Mouse (Mus musculus): ENCODE data around the gene Etnk1. TPM values are rescaled to one million over a fixed set of nuclear protein-coding genes. Genes with fewer than 3 reads are reported as not detected.
"Not testable (repeated sequence)": the region's sequence is repeated elsewhere in the genome, so short reads cannot be mapped to it uniquely, and the experiment has no call there.

The Etnk1 gene
- polyA plus RNA-seq, 1 experiment from 2014 or later, result 7.4 TPM

GRCm38 (mm10) chr6:143151081-143151995, 15.7 kb upstream of the Etnk1 start:
- H3K4me2 ChIP-seq; ATAC-seq (ENCODE audit: insufficient read depth); H3K4me3 ChIP-seq (replicated peaks); H3K36me3 ChIP-seq (replicated peaks); H3K27me3 ChIP-seq; H3K9ac ChIP-seq; H3K27ac ChIP-seq (replicated peaks); H3K9me3 ChIP-seq (replicated peaks): not testable (repeated sequence)
- 19% methylated on average over 10 of the region's 10 CpGs for WGBS (ENCODE audit: insufficient replicate concordance)
- H3K4me1 ChIP-seq (replicated peaks), result peaks cover 22% of the 10 kb centered on the region

- H3K27me3 ChIP-seq, result no peaks in the 10 kb centered on the region
- peaks cover 17% of the 10 kb centered on the region for H3K4me1 ChIP-seq (replicated peaks)
- peak; percentile 68 for ATAC-seq (ENCODE audit: insufficient read depth)
- H3K4me2 ChIP-seq, result no peak overlapping the region
- no peak overlapping the region for H3K9ac ChIP-seq
- no peak overlapping the region for H3K4me3 ChIP-seq (replicated peaks)
- H3K27ac ChIP-seq (replicated peaks), result peak overlapping the region; percentile 53; the same call in 1 of the 2 replicates
- no peaks in the 10 kb centered on the region for H3K9me3 ChIP-seq (replicated peaks)
- WGBS (ENCODE audit: insufficient replicate concordance), result 64% methylated on average over 9 of the region's 9 CpGs
- H3K36me3 ChIP-seq (replicated peaks), result no peaks in the 10 kb centered on the region
These were observed 14.6 kb upstream of the Etnk1 start for GRCm38 (mm10) chr6:143152321-143152827.

- peak overlapping the region; percentile 51; the same call in 1 of the 2 replicates for H3K27ac ChIP-seq (replicated peaks)
- no peaks in the 10 kb centered on the region for H3K9me3 ChIP-seq (replicated peaks)
- H3K4me1 ChIP-seq (replicated peaks), result peaks cover 17% of the 10 kb centered on the region
- no peak overlapping the region for H3K9ac ChIP-seq
- 60% methylated on average over 2 of the region's 2 CpGs for WGBS (ENCODE audit: insufficient replicate concordance)
- H3K4me2 ChIP-seq, result no peak overlapping the region
- H3K36me3 ChIP-seq (replicated peaks), result no peaks in the 10 kb centered on the region
- H3K4me3 ChIP-seq (replicated peaks), result no peak overlapping the region
- ATAC-seq (ENCODE audit: insufficient read depth), result no peak
- no peaks in the 10 kb centered on the region for H3K27me3 ChIP-seq
These were observed 13.9 kb upstream of the Etnk1 start for GRCm38 (mm10) chr6:143153160-143153559.

GRCm38 (mm10) chr6:143153751-143154494, 13.1 kb upstream of the Etnk1 start:
- 58% methylated on average over 10 of the region's 10 CpGs for WGBS (ENCODE audit: insufficient replicate concordance)
- Histone ChIP-seq H3K9ac (no peak overlapping the region), H3K9me3 (replicated peaks) (no peaks in the 10 kb centered on the region), H3K4me2 (no peak overlapping the region), H3K27me3 (no peaks in the 10 kb centered on the region), H3K4me3 (replicated peaks) (no peak overlapping the region), H3K4me1 (replicated peaks) (peaks cover 17% of the 10 kb centered on the region), H3K27ac (replicated peaks) (no peak overlapping the region), H3K36me3 (replicated peaks) (no peaks in the 10 kb centered on the region)
- ATAC-seq (ENCODE audit: insufficient read depth), result no peak

GRCm38 (mm10) chr6:143154885-143155284, 12.1 kb upstream of the Etnk1 start:
- Histone ChIP-seq H3K9ac (no peak overlapping the region), H3K27me3 (no peaks in the 10 kb centered on the region), H3K36me3 (replicated peaks) (no peaks in the 10 kb centered on the region), H3K4me1 (replicated peaks) (peaks cover 14% of the 10 kb centered on the region), H3K4me3 (replicated peaks) (no peak overlapping the region), H3K9me3 (replicated peaks) (no peaks in the 10 kb centered on the region), H3K27ac (replicated peaks) (no peak overlapping the region), H3K4me2 (no peak overlapping the region)
- WGBS (ENCODE audit: insufficient replicate concordance), result 71% methylated on average over 13 of the region's 13 CpGs
- no peak for ATAC-seq (ENCODE audit: insufficient read depth)

- Histone ChIP-seq H3K4me1 (replicated peaks) (peaks cover 10% of the 10 kb centered on the region), H3K27me3 (no peaks in the 10 kb centered on the region), H3K36me3 (replicated peaks) (no peaks in the 10 kb centered on the region), H3K27ac (replicated peaks) (no peak overlapping the region), H3K4me2 (no peak overlapping the region), H3K9ac (no peak overlapping the region), H3K9me3 (replicated peaks) (no peaks in the 10 kb centered on the region), H3K4me3 (replicated peaks) (no peak overlapping the region)
- WGBS (ENCODE audit: insufficient replicate concordance), result 55% methylated on average over 1 of the region's 1 CpGs
- no peak for ATAC-seq (ENCODE audit: insufficient read depth)
These were observed 11.0 kb upstream of the Etnk1 start for GRCm38 (mm10) chr6:143155996-143156395.

GRCm38 (mm10) chr6:143156684-143157083, 10.3 kb upstream of the Etnk1 start:
- 54% methylated on average over 7 of the region's 7 CpGs for WGBS (ENCODE audit: insufficient replicate concordance)
- Histone ChIP-seq H3K9me3 (replicated peaks) (no peaks in the 10 kb centered on the region), H3K27me3 (no peaks in the 10 kb centered on the region), H3K4me2 (no peak overlapping the region), H3K9ac (no peak overlapping the region), H3K27ac (replicated peaks) (no peak overlapping the region), H3K36me3 (replicated peaks) (no peaks in the 10 kb centered on the region), H3K4me1 (replicated peaks) (peaks cover 7% of the 10 kb centered on the region), H3K4me3 (replicated peaks) (no peak overlapping the region)
- ATAC-seq (ENCODE audit: insufficient read depth), result no peak

GRCm38 (mm10) chr6:143157401-143157800, 9.6 kb upstream of the Etnk1 start:
- H3K9me3 ChIP-seq (replicated peaks), result no peaks in the 10 kb centered on the region
- H3K36me3 ChIP-seq (replicated peaks), result no peaks in the 10 kb centered on the region
- 71% methylated on average over 8 of the region's 8 CpGs for WGBS (ENCODE audit: insufficient replicate concordance)
- peaks cover 6% of the 10 kb centered on the region for H3K4me1 ChIP-seq (replicated peaks)
- H3K27me3 ChIP-seq, result no peaks in the 10 kb centered on the region
- no peak overlapping the region for H3K9ac ChIP-seq
- no peak overlapping the region for H3K27ac ChIP-seq (replicated peaks)
- H3K4me3 ChIP-seq (replicated peaks), result no peak overlapping the region
- no peak overlapping the region for H3K4me2 ChIP-seq
- ATAC-seq (ENCODE audit: insufficient read depth), result no peak

GRCm38 (mm10) chr6:143160572-143161231, 6.3 kb upstream of the Etnk1 start:
- Histone ChIP-seq H3K27ac (replicated peaks) (no peak overlapping the region), H3K4me3 (replicated peaks) (no peak overlapping the region), H3K9me3 (replicated peaks) (no peaks in the 10 kb centered on the region), H3K9ac (no peak overlapping the region), H3K4me1 (replicated peaks) (peaks cover 14% of the 10 kb centered on the region), H3K36me3 (replicated peaks) (no peaks in the 10 kb centered on the region), H3K27me3 (no peaks in the 10 kb centered on the region), H3K4me2 (no peak overlapping the region)
- no peak for ATAC-seq (ENCODE audit: insufficient read depth)
- 80% methylated on average over 6 of the region's 6 CpGs for WGBS (ENCODE audit: insufficient replicate concordance)

- H3K4me1 ChIP-seq (replicated peaks), result peaks cover 23% of the 10 kb centered on the region
- no peak overlapping the region for H3K4me2 ChIP-seq
- no peak overlapping the region for H3K4me3 ChIP-seq (replicated peaks)
- H3K36me3 ChIP-seq (replicated peaks), result no peaks in the 10 kb centered on the region
- no peak for ATAC-seq (ENCODE audit: insufficient read depth)
- 40% methylated on average over 12 of the region's 12 CpGs for WGBS (ENCODE audit: insufficient replicate concordance)
- H3K9me3 ChIP-seq (replicated peaks), result no peaks in the 10 kb centered on the region
- no peak overlapping the region for H3K9ac ChIP-seq
- no peak overlapping the region for H3K27ac ChIP-seq (replicated peaks)
- no peaks in the 10 kb centered on the region for H3K27me3 ChIP-seq
These were observed 4.7 kb upstream of the Etnk1 start for GRCm38 (mm10) chr6:143162161-143162877.

Measured in liver, embryonic 15.5 days (tissue).